Mouse (Mus musculus) brain, adult 2 months (tissue): ENCODE measurements at regions not wholly inside any gene's neighbourhood (a gene's known extent, or its start where the extent isn't known, plus 50 kb on each side); places are given as distances from the start of the nearest gene placed in this dataset.

Experiments used
- DNase-seq: peaks from one replicate; pipeline ENCODE4 v3.0.0; 2011; ENCODE audit warnings: low read depth, low spot score

DNA sequence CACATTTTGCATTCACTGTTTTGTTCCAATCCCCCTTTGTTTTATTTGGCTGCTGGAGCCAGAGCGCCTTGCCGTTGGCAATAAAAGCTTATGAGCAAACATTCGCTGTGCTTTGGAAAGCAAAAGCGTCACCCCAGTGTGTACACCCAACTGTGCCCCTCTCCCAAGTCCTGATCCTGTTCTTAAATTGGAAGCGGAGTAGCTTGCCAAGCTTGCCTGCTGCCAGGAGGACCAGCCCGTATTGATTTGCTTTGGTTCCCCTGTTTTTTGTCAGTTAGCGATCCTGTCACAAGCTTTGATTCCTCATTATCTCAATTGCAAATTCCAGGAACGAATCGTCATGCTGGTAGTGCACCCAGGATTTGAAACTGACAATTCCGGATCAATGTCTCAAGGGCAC is 917.5 kb downstream of the Olfm4 start:
- peak; percentile 48 for DNase-seq

- peak; percentile 14 for DNase-seq
Observed at GRCm38 (mm10) chr14:80901759-80902163, 917.9 kb downstream of the Olfm4 start.

DNA sequence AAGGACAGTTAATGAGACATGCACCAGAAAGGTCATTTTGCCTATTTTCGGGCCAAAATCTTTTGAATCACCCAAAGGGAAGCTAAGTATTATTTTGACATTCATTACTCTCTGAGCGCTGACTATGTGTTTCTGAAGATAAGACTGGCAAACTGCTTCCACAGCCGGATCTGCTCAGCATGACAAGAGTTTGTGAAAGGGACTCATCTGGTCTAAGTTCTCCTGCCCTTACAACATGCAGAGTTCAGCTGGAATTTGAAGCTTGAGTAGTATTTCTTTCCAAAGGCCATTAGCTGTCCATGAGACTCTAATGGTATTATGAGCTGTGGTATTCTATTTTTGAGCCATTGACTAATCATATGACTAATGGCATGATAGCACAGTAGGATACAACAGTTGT is 932.1 kb downstream of the Olfm4 start:
- peak; percentile 3 for DNase-seq

- no peak for DNase-seq
Observed at GRCm38 (mm10) chr14:80923732-80924131, 939.9 kb downstream of the Olfm4 start.

- peak; percentile 12 for DNase-seq
Observed at GRCm38 (mm10) chr14:80959966-80960365, 976.1 kb downstream of the Olfm4 start.

DNA sequence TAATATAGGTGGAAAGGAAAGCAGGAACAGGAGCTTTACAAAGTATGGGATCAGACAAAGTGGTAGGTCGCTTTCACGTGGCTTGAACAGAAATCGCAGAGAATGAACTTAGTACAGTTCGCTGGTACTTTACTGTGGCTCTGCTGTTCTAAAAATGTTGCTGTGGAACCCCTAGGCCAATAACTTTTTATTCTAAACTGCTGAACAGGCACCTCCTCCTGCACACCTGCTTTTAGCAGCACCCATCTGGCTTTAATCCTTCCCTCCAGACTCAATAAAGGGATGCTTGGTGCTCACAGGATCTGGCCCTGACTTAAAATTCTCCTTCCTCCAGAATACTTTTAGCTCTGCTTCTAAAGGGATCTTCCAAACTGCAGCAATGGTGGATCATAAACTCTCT is 991.9 kb downstream of the Olfm4 start:
- peak; percentile 6 for DNase-seq

- no peak for DNase-seq
Observed at GRCm38 (mm10) chr14:80976662-80977061, 992.8 kb downstream of the Olfm4 start.

DNA sequence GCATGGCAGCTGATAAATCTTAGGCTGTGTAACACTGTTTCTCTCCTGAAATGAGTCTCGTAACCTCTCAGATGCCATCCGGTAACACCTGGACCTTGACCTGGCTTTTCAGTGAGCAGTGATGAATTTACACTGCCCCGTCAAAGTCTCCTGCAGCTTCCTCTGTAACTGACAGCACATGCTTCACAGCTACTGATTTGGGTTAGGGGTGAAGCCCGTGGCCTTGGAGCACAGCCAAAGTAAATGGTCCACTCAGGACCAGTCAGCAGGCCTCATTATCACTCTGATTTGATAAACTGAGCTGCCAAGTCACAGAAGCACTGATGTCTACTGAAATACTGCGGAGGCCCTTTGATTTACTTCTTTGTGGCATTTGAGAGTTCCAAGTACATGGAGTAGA is 995.6 kb downstream of the Olfm4 start:
- no peak for DNase-seq

GRCm38 (mm10) chr14:80990192-80990591 is 1006.3 kb downstream of the Olfm4 start:
- peak; percentile 28 for DNase-seq

- DNase-seq, result no peak
Observed at GRCm38 (mm10) chr14:80990679-80991286, 1006.9 kb downstream of the Olfm4 start.

DNA sequence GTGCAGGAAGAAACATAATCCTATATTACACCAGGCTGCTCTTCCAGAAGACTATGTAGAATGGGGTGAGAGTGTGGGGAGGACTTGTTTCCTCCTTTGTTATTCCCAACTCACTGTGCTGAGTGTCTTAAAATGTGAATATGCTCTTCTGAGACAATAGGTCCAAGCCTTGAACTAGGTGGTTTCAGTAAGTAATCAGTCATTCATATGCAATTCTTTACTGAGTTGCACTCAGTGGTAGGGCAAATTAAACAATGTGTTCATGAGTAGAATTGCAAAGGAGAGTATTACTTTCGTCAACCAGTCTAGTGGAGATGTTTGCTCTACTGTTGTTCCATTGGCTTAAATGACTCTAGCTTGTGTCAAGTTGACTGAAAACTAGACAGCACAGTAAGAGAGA is 1015.1 kb downstream of the Olfm4 start:
- DNase-seq, result no peak

- no peak for DNase-seq
Observed at GRCm38 (mm10) chr14:81013208-81013607, 1029.3 kb downstream of the Olfm4 start.

DNA sequence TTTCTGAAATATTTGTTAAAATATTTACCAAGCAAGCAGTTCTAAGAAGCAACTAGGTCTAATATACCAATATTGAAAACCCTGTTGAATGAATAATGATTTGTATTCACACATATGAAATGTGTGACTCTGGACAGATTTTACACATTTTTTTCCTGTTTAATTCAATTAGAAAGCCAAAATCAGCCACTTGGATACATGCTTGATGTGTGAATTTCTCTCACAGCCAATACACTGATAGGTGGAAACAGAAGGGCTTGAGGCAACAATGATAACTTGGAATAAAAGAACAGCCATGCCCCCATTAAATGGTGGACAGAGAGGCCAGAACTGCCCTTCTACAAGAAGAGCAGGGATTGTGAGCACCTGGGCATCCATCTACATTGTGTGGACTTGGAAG is 1047.6 kb downstream of the Olfm4 start:
- no peak for DNase-seq

GRCm38 (mm10) chr14:81037635-81038034 is 1053.8 kb downstream of the Olfm4 start:
- DNase-seq, result no peak

GRCm38 (mm10) chr14:81038045-81038444 is 1054.2 kb downstream of the Olfm4 start:
- no peak for DNase-seq
